ENCODE assay signal across 12 mouse cellular contexts in genomic region chr8:127684213-127684612, GRCm38 (mm10).
DNase-seq lines count a peak whose midpoint lies in the region; ATAC-seq and TF ChIP-seq lines count a peak whose summit lies in the region.
"Had no signal": no experiment of that assay in that cellular context is flagged by ENCODE, and none has a peak within 500 bp of the region (broad histone marks: within the 10 kb centered on the region; RNA-seq: fewer than 3 reads in every experiment).

No protein-coding gene starts in this region.

- TF ChIP-seq CTCF in lung, postnatal 0 days (IDR thresholded peaks at IDR 0.05): no peak

- no peak overlapping the region for H3K27ac ChIP-seq in lung, embryonic 15.5 days
- H3K27ac ChIP-seq in lung, postnatal 0 days (ENCODE audit: low read length): no peak overlapping the region
- H3K27ac ChIP-seq: heart, adult 2 months; neural tube, embryonic 13.5 days had no signal

- intact Hi-C loops in left cerebral cortex, postnatal 4 days (cut with DNase I): no loop called here
- intact Hi-C loops in heart, postnatal 36 days (cut with DNase I): no loop called here

- 27% methylated on average over 5 of the region's 5 CpGs for WGBS in lung, embryonic 15.5 days
- WGBS in lung, postnatal 0 days: 35% methylated on average over 5 of the region's 5 CpGs

- no peaks in the 10 kb centered on the region for H3K27me3 ChIP-seq in lung, embryonic 15.5 days
- no peaks in the 10 kb centered on the region for H3K27me3 ChIP-seq in lung, postnatal 0 days (replicated peaks; ENCODE audit: insufficient read depth, low read length)
- H3K27me3 ChIP-seq: neural tube, embryonic 13.5 days had no signal

- H3K4me1 ChIP-seq in lung, embryonic 15.5 days: peaks cover 8% of the 10 kb centered on the region; the same call in 1 of the 2 replicates
- H3K4me1 ChIP-seq in lung, postnatal 0 days (ENCODE audit: insufficient read depth, low read depth, low read length): no peaks in the 10 kb centered on the region
- H3K4me1 ChIP-seq: neural tube, embryonic 13.5 days had no signal

- H3K9me3 ChIP-seq in lung, embryonic 15.5 days: no peaks in the 10 kb centered on the region
- no peaks in the 10 kb centered on the region for H3K9me3 ChIP-seq in lung, postnatal 0 days (ENCODE audit: low read length)
- H3K9me3 ChIP-seq: neural tube, embryonic 13.5 days had no signal

- peak; percentile 53 to 70 for DNase-seq in cerebellum, postnatal 10 days
- no peak for DNase-seq in lung, postnatal 0 days (ENCODE audit: low spot score)
- peak; percentile 41 to 61 for DNase-seq in frontal cortex, postnatal 36 days (ENCODE audit: low spot score in 2 of 2)
- DNase-seq in left cerebral cortex, postnatal 4 days: peak; percentile 58
- no peak for DNase-seq in gastrocnemius, adult 8-10 months (ENCODE audit: low spot score in 2 of 2)
- DNase-seq in heart, postnatal 36 days: no peak
- DNase-seq: heart, adult 2 months; kidney, postnatal 14 days; liver had no signal

- no peak overlapping the region for H3K4me3 ChIP-seq in lung, embryonic 15.5 days
- H3K4me3 ChIP-seq in lung, postnatal 0 days (ENCODE audit: low read depth, low read length): no peak overlapping the region
- H3K4me3 ChIP-seq: heart, adult 2 months; neural tube, embryonic 13.5 days had no signal

- no peak for ATAC-seq in cerebellum, adult (ENCODE audit: insufficient number of reproducible peaks, low FRiP score, low TSS enrichment)
- peak; percentile 75 for ATAC-seq in lung, embryonic 15.5 days (ENCODE audit: borderline replicate concordance, extremely low read depth, low FRiP score, low TSS enrichment)
- no peak for ATAC-seq in lung, postnatal 0 days

- TF ChIP-seq EP300 in lung, postnatal 0 days (IDR thresholded peaks at IDR 0.05): no peak

- no peak overlapping the region for H3K9ac ChIP-seq in lung, embryonic 15.5 days
- no peak overlapping the region for H3K9ac ChIP-seq in lung, postnatal 0 days (replicated peaks; ENCODE audit: low read depth)
- H3K9ac ChIP-seq: neural tube, embryonic 13.5 days had no signal

- no peaks in the 10 kb centered on the region for H3K36me3 ChIP-seq in lung, embryonic 15.5 days
- no peaks in the 10 kb centered on the region for H3K36me3 ChIP-seq in lung, postnatal 0 days (ENCODE audit: insufficient read depth, low read length)
- H3K36me3 ChIP-seq: neural tube, embryonic 13.5 days had no signal

- no peak overlapping the region for H3K4me2 ChIP-seq in lung, embryonic 15.5 days
- no peak overlapping the region for H3K4me2 ChIP-seq in lung, postnatal 0 days (replicated peaks; ENCODE audit: low read depth, low read length)
- H3K4me2 ChIP-seq: neural tube, embryonic 13.5 days had no signal

Comparison
In these comparisons a context has a peak if more than half of its experiments do, and no peak if none do; other contexts are left out.
1. DNase-seq: peak in cerebellum, postnatal 10 days (2 of 2), frontal cortex, postnatal 36 days (2 of 2) and left cerebral cortex, postnatal 4 days (single experiment); none in lung, postnatal 0 days (single experiment), gastrocnemius, adult 8-10 months (0 of 2) and heart, postnatal 36 days (0 of 2).